Mouse (Mus musculus) spleen, postnatal 4 days (tissue): ENCODE measurements around the gene Lipo3.
"Not testable (repeated sequence)": the region's sequence is repeated elsewhere in the genome, so short reads cannot be mapped to it uniquely, and the experiment has no call there.

Experiments used
- DNase-seq, 2 experiments: peaks; one replicate each; pipeline ENCODE4 v3.0.0; 2022; ENCODE audit warnings: low spot score in 2 of 2

The Lipo3 gene

GRCm38 (mm10) chr19:33761287-33762086 lies at the start of gene Lipo3:
Lipo3 (minus strand) TSS chr19:33761951.
- peak; percentile 16 to 66 for DNase-seq

DNA sequence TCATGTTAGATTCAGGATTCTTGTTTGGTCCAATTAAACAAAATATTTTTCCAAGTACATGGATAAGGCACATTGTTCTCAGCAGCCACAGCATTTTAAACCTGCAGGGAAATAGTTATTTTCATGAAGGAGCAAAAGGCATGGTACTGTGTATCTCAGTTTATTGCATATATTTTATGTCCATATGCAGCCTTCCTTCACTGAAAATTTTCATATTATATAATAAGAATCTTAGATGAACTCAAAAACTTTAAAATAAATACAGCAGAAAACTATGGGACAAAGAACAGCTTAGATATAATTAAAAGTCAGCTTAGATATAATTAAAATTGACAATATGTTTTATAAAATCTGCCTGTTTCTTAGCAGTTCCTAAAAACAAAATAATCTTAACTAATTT lies 25.6 kb upstream of the Lipo3 start, which contains the start of gene Lipo1:
Gene Lipo1, minus strand, starts transcription at position 101 of the 400 bp plus-strand sequence.
- DNase-seq: not testable (repeated sequence)

- no peak for DNase-seq
Observed at GRCm38 (mm10) chr19:33786576-33787277, 25.0 kb upstream of the Lipo3 start.

- DNase-seq: not testable (repeated sequence)
Observed at GRCm38 (mm10) chr19:33751259-33751658, 10.5 kb downstream of the Lipo3 start, which contains the start of gene Lipo2. Lipo2 (minus strand) TSS chr19:33751359.

DNA sequence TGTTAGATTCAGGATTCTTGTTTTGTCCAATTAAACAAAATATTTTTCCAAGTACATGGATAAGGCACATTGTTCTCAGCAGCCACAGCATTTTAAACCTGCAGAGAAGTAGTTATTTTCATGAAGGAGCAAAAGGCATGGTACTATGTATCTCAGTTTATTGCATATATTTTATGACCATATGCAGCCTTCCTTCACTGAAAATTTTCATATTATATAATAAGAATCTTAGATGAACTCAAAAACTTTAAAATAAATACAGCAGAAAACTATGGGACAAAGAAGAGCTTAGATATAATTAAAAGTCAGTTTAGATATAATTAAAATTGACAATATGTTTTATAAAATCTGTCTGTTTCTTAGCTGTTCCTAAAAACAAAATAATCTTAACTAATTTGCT lies 136.6 kb downstream of the Lipo3 start, which contains the start of gene Gm8978:
Gene Gm8978, minus strand, starts transcription at position 101 of the 400 bp plus-strand sequence.
- DNase-seq: not testable (repeated sequence)

GRCm38 (mm10) chr19:33589626-33590302 lies 172.0 kb downstream of the Lipo3 start:
- peak; percentile 20 to 65 for DNase-seq

DNA sequence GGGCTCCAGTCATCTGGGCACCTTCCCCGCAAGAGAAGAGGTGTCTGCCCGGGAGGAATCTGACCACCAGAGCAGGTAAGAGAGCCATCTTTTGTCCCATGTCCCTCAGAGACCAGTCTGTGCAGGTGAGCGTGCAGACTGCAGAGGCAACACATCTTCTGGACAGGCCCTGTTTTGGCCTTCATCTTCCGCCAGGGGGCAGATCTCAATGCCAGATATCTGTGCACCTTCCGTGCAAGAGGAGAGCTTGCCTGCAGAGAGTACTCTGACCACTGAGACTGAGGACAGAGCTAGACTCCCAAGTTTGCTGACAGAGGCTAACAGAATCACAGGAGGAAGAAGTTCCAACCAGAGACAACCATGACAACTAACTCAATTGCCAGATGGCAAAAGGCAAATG lies 193.2 kb downstream of the Lipo3 start:
- DNase-seq: not testable (repeated sequence)

DNA sequence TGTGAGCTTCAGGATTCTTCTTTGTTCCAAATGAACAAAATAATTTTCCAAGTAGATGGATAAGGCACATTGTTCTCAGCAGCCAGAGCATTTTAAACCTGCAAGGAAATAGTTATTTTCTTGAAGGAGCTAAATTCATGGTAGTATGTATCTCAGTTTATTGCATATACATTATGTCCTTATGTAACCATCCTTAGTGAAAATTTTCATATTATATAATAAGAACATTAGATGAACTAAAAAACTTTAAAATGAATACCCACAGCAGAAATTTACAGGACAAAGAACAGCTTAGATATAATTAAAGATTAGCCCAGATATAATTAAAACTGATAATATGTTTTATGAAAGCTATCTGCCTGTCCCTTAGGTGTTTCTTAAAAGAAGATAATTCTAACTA lies 244.1 kb downstream of the Lipo3 start, which contains the start of gene Lipo4:
Gene Lipo4, minus strand, starts transcription at position 101 of the 400 bp plus-strand sequence.
- DNase-seq: no peak
